Mouse (Mus musculus) ovary, postnatal 14 days (tissue): ENCODE measurements around the gene Klra5.
"Not testable (repeated sequence)": the region's sequence is repeated elsewhere in the genome, so short reads cannot be mapped to it uniquely, and the experiment has no call there.

Experiments
- DNase-seq: peaks from one replicate; pipeline ENCODE4 v3.0.0; 2022; ENCODE audit warnings: low spot score

Klra5 gene

DNA sequence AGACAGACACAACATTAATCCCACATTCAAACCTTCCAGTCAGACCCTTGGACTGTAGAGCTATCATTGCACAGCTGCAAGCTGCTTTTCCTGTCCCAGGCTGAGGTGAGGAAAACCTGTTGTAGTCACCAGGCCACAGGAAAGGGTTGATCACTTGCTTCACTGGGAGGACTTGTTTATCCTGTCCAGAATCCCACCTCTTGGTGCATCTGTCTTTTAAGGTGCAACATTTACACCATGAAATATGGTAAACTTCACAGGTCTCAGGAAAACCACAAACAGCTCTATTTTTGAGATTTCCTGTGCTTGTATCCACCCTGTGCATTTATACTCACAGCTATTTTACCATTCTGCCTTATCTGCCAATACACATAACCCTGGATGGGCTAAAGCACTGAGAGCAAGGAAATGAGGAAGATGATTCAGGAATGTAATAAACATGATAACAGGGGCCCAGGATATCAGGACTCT lies at the start of gene Klra5:
Gene Klra5 (minus strand): TSS at position 175 of the 471 bp plus-strand sequence.
- not testable (repeated sequence) for DNase-seq

DNA sequence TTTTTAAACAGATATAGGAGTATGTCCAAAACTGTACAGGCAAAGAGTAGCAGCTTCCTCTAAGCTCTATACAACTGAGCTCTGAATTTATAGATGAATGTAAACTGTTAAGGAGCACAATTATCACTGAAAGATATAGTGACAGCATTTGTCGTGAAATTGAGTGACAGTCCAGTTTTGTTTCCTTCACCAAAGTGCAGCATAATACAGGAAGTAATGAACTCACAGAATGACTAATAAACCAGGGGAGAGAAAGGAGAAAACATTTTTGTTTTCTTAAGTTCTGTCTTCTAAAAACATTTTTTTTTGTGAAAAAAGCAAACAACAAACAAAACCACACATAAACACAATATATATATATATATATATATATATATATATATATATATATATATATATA lies 454 bp downstream of the Klra5 start:
- DNase-seq = no peak

GRCm38 (mm10) chr6:129882525-129882924 lies 34.9 kb downstream of the Klra5 start:
- no peak for DNase-seq

- no peak for DNase-seq
These were observed 40.9 kb downstream of the Klra5 start, which contains the start of gene Klra17 for GRCm38 (mm10) chr6:129876549-129876948. Gene Klra17, minus strand, starts transcription at chr6:129876672.

DNA sequence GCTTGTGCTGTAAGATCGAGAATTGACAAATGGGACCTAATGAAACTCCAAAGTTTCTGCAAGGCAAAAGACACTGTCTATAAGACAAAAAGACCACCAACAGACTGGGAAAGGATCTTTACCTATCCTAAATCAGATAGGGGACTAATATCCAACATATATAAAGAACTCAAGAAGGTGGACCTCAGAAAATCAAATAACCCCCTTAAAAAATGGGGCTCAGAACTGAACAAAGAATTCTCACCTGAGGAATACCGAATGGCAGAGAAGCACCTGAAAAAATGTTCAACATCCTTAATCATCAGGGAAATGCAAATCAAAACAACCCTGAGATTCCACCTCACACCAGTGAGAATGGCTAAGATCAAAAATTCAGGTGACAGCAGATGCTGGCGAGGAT lies 55.1 kb downstream of the Klra5 start, which contains the start of gene Gm17631:
Gene Gm17631 (plus strand): TSS at position 301 of the 400 bp plus-strand sequence.
- not testable (repeated sequence) for DNase-seq
